Mouse (Mus musculus) frontal cortex, adult (tissue): ENCODE data around the gene Lyrm1.
A peak's percentile ranks its signal among the peaks of the same experiment; 100 is the strongest.

ENCODE experiments used
- ATAC-seq: cut with Nextera tagmentation; 2 replicates; pipeline ENCODE4 v1.9.2; 2017; ENCODE audit warnings: mild to moderate bottlenecking, moderate library complexity, mixed read lengths; ENCODE audit not compliant: low TSS enrichment

The Lyrm1 gene

DNA sequence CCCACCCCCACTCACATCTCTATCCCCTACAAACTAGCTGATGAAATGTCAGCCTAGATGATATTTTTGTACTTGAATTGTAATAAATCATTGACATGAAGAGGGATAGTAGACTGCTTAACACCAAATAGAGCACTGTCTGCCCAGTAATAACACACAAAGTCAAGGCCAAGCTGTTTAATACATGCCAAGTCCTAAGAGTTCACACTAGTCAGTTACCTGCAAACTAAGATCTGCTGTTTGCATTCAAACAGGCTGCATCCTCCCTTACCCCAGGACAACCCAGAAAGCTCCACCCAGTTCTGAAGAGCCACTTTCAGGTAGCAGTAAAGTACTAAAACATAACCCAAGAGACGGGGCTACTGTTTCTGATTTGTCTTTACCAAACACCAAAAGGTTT, 3.5 kb upstream of the Lyrm1 start:
- no peak for ATAC-seq

DNA sequence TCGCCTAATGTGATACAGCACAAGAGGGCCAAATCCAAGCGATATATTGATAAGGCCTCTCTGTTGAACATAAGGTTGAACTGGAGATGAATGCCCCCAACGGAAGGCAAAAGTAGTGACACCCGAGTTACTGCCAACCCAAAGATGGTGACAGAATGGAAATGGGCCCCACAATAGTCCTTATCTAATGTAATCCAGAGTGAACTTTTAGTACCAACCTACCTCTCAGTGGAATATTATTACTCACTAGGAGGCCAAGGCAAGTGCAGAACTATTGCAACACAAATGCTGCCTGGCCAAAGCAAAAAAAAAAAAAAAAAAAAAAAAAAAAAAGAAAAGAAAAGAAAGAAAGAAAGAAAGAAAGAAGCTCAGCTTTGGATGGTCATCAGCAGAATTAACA, 2.9 kb upstream of the Lyrm1 start:
- no peak for ATAC-seq

DNA sequence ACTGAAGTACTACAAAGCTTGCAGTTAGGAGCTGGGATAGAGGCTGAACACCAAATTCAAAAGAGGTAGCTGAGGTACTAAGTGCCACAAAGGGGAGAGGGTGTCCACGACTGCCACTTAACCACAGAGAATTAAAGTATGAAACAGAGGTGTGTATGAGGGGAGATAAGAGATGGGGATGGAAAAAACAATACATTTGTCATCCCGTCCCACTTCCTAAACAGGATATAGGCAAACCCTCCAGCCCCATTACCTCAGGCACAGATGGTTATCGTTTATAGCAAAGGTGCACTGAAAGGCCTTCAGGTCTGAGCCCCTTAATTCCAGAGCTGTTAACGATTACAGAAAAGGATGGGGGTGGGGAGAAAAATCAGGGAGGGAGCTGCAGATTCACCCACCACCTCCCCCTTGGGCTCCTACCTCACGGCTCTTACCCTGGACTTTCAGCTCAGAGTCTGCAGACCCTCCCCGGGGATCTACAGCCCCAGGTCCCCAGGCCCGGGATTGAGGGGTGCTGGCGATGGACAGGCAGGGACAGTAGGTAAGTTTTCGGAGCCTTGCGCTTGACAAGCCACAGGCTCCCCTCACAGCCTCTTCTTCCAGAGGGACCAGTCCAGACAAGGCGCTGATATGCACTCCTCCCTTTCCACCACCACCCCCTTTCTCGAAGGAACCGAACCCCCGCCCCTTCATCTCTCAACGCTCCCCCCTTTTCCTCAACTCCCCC, 680 bp upstream of the Lyrm1 start:
- peak; percentile 17; the same call in 1 of the 2 replicates for ATAC-seq

DNA sequence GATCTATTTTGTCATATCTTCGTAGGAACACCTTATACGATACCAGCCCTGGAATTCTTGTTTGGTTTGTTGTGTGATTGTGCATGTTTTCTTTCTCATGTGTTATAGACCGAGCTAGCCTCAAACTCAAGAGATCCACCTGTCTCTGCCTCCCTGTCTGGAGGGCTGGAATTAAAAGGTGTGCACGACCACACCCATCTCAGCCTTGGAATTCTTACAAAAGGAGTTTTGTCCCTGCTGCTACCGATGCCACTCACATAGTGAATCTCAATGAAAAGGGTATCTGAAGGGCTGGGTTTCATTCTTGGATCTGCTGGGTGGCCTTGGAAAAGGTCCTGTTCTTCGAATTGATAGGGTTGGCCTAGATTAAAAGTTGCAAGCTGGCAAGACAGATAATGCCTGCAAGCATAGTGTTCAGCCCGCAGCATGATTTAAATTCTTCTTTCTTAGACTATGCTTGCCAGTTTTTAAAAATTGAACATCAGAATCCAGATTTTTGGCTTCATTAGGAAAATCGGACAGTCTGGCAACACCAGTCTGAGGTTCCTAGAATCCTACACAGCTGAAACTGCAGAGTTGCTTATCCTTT, 2.0 kb downstream of the Lyrm1 start:
- no peak for ATAC-seq

DNA sequence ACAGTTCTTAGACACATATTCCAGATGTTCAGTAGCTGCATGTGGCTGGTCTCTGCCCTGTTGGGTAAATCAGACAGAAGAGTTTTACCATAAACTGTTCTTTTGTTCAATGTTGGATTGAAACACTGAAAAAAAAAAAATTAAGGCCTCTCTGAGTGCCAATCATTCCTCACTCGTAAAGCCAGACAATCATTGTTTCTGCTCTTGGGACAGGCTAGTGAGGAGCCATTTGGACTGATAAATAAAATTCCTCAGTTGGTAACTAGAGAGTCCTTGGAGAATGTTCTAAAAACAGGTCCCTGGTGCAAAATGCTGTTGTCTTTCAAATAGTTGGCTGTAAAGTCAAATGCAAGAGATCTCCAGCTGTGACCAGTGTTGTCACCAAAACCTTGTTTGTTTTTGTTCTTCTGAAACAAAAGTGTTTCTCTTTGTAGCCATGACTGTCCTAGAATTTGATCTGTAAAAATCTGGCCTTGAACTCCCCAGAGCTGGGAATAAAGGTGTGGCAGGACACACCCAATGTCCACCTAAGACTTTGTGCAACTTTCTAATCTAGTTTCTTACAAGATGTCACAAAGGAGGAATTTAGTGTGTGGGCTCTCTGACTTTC, 2.7 kb downstream of the Lyrm1 start:
- ATAC-seq = no peak

DNA sequence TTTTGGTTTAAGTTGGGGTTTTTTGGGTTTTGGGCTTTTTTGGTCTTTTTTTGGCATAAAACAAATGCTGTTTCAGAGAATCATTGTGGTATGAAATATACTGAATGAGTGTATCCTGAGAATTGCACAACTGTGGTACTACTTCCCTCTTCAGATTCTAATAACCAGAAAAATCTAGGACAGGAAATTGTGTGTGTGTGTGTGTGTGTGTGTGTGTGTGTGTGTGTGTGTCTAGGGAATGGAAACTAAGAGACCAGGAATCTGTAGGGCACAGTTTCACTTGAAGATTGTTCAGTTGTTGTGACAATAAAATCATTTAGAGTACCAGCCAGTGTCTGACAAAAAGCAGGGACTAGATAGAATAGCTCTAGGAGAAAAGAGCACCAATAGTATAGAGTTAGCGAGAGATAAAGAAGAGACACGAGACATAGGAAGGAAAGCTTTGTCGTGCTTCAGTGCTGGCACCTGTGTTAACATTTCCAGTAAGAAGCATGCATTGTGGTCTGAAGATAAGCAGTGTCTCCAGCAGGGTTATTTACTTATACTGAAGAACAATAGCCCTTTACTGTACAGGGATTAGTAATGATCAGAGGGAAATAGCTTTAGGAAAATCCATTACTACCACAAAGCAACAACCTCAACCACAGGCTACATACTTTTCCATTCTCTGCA, 3.9 kb downstream of the Lyrm1 start:
- ATAC-seq = no peak

DNA sequence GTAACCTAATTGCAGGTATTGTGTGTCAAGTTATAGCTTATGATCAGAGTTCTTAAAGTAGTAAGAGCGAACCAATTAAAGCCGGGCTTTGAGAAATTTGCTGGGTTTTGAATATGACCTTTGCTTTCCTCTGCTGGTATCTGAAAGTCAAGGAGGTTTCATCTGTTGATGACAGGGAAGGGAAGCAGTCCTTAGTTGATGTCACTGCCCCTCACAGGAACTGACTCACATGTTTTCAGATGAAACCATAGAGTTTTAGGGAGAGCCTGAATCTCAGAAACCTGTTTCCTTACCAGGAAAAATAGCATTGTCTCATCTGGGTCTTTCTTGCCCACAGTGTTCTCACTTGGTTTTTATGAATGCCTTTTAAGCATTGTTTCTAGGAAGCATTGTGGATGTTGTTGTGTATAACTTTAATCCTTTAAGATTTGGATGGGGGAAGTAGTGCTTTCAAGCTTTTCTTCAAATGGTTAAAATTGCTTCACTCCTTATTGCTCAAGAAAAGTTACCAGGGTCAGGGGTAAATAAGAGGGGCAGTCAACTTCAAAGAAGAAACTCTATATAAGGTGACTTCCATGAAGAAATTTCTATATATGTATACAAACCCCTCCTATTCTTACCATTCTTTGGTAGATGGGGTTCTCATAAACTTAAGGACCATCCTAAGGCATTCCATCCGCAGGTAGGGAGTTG, 11.0 kb downstream of the Lyrm1 start:
- no peak for ATAC-seq

DNA sequence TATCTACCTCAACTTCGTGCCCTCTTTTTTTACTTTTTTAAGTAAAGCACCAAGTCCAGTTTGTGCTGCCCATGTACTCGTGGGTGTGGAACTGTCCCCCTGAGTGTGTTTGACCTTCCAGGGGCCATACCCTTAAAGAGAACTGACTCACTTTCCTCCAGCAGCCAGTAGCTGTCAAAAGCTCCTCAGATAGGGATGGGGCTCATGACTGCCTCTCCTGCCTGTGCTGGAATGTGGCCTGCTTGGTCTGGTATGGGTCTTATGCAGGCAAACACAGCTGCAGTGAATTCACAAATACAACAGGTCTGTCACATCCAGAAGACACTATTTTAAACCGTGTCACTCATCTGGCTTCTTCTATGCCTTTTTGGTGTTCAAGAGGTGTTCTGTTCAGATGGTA, 16.1 kb downstream of the Lyrm1 start:
- no peak for ATAC-seq

DNA sequence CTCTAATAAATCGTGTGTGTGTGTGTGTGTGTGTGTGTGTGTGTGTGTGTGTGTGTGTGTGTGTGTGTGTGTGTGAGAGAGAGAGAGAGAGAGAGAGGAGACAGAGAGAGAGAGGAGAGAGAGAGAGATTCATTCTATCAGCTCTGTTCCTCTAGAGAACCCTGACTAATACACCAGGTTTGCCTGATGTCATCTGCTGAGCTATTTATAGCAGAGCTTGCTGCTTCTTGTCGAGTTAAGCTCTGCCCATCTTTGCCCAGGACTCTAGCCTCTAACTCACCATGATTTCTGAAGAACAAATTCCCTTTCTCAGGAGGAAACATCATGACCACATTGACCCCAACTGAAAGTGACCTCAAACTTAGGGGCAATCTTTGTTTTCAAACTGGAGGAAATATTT, 24.8 kb downstream of the Lyrm1 start:
- peak; percentile 44; the same call in 1 of the 2 replicates for ATAC-seq

DNA sequence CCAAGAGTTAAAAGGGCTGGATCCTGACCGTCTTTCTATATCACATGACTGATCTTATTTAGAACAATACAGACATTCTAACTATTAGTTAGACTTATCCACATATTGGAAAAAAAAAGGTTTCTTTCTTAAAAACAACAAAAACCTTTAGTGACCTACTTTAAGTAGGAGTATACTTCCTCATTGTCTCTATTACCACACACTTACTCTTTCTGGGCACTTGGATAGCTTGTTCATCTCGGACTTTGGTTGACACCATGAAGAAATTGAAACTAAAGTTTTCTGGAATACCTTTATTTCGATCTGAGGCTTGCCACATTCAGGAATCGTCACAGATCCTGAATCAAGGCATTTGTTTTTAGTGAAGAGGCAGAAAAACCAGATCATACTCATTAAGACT, 25.4 kb downstream of the Lyrm1 start:
- ATAC-seq = no peak

DNA sequence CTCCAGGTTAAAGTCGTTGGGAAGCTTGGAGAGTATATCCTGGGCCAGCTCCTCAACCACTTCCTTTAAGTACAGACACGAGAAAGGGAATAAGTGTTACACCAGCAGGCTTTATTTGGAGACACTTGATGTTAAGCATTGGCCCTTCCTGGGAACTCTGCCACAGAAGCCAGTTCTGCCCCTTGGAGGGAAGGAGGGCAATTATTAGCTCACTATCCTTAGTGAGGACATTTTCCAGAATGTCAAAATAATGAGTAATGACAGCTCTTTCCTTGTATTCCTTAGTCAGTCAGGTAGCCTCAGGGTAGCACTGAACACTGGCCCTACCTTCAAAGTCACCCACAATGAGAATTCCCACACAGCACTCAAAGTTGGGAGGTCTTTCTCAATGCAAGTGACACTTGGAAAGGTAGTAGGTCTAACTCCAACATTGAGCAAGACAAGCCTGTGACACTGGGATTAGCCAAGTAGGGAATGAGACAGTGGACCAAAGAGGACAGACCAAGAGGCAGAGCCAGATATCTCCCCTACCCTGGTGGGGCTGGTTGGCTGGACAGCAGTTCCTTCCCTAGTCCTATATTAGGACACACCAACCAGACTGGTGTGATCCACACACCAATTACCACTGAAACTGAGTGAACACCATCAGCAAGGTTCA, 33.3 kb downstream of the Lyrm1 start:
- ATAC-seq = no peak

DNA sequence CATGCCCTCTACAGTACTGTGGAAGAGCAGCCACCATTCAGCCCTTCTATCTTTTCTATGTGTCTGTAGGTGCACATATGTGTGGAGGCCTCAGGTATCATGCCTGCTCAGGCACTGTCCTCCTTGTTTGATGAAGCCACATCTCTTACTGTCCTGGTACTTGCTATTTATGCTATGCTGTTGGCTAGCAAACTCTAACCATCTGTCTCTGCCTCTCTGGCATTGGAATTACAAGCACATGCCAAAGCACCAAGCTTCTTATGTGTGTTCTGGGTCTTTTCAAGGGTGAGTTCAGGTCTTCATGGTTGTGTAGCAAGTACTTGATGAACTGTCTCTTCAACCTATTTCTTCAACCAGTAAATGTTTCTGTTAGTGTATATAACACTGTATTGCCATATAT, 40.7 kb downstream of the Lyrm1 start:
- ATAC-seq = no peak

DNA sequence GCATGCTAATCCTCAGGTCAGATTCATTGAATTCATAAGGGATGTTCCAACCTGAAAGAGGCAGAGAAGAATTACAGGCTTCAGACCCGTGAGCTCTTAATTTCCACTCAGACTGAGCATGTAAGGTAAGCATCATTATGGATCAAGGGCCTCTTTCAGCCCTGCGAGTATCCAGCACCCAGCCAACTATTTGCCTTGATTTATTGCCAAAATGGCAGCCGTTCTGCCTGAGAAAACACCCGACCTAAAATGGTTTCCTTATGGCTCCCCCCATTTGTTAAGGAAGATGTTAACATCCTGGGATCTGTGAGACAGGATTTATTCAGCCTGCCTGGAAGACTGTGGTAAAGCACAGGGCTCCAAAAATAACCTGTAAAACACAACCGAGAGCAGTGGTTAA, 41.4 kb downstream of the Lyrm1 start:
- ATAC-seq = no peak

DNA sequence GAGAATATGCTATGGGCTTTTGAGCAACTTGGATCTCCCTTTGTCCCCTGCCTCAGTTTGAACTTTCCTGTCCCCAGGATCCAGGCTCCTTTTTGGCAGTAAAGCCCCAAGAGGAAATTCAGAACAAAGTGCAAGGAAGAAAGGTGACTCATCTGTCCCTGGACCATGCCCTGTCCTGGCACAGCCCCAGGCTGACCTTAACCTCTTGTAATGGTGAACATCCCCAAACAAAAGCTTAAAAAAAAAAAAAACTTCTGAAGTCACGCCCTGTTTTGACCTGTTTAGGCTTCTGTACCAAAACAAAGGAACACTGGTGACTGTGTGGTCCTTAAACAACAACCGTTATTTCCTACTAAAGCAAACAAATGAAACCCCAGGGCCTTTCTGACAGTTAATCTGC, 45.9 kb downstream of the Lyrm1 start:
- ATAC-seq = no peak

DNA sequence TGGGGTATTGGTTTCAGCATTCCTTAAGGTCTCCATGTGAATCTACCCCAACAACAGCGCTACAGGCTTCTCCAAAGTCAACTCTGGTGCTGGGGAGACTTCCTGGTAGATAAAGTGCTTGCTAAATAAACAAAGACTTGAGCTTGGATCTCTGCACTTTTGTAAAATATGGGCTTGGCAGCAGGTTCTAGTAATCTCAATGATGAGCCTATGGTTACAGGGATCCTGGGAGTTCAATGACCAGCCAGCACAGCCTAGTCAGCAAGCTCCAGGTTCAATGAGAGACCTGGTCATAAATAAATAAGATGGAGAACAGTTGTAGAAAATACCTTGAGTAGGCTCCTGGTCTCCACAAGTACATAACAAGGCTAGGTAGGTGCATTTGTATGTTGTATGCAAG, 58.4 kb downstream of the Lyrm1 start:
- ATAC-seq = no peak

DNA sequence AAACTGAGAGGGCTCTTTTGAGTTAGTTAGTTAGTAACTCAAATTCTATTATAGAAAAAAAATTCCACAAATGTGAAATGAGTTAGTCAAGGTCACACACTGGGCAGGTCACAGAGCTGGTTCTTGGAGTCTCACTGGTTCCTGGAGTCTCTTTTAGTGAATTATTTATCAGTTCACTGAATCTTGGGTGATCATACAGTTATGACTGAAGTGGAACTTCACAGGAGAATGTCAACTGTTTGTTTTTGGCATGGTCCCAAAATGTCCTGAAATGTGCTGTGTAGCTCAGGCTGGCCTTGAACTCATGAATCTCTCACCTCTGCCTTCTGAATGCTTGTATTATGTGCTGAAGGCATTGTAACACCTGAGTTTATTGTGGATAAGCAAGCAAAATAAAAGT, 61.8 kb downstream of the Lyrm1 start:
- ATAC-seq = no peak

DNA sequence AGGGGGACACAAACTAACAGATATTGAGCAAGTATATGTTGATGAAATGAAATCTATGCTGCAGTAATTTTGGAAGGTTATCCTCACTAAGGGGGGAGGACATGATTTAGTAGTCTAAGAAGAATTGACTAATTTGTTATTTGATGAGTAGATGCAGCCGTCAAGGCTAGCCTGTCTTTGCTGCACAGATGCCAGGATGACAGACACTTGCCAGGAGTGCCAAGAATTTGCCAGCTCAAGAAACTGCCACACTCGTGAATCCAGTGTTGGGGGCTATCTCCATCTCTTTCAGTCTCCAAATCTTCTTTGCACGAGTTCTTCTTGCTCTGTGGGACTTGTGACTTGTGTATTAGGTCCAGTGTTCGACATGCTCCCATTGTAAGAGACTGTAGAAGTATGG, 63.4 kb downstream of the Lyrm1 start:
- no peak for ATAC-seq

DNA sequence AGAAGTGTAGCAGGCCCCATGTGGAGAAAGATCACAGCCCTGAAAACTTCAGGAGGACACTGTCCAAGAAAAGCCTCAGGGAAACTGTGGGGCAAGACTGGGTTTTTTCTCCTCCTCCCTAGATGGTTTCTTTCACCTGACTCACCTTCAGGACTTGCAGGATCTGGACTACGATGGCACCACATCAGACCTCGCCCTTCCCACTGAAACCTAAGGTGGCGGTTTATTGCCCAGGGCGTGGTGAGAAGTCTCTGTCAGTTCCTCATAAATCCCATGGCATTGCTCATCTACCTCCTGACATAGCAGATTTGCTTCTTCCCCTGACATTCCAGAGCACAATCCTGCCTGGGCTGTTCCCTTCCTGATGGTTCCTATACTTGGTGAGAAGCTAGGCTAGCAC, 63.8 kb downstream of the Lyrm1 start:
- no peak for ATAC-seq

DNA sequence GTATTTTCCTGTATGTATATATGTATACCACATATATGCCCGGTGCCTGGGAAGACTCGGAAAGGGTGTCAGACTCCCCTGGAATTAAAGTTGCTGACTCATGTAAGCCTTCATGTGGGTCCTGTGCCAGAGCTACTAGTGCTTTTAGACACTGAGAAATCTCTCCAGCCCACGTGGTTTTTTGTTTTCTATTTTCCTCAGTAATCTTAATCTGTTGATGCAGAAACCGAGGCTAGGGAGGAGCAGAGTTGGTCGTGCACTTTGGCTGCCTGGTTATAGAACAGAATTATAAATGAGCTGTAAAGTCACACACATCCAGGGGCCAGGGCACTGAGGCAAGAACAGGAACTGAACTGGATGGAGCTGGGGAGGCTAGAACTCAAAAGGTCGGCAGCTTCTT, 64.3 kb downstream of the Lyrm1 start:
- ATAC-seq = no peak

DNA sequence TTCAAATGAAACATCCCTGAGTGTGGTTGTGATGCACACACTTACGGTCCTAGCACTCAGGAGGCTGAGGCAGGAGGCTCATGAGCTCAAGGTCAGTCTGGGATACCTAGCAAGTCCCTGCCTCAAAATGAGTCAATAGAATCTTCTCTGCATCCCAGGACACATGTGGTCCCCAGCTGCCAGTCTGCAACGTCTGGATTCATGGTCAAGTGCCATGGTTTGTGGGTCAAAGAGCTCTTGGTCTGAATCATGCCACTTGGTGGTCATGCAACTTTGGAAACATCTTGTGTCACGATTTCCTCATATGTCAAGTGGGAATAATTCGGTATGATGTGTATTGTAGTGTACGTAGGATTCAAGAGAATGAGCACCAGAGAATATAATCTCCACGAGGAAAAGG, 64.9 kb downstream of the Lyrm1 start:
- ATAC-seq = no peak

DNA sequence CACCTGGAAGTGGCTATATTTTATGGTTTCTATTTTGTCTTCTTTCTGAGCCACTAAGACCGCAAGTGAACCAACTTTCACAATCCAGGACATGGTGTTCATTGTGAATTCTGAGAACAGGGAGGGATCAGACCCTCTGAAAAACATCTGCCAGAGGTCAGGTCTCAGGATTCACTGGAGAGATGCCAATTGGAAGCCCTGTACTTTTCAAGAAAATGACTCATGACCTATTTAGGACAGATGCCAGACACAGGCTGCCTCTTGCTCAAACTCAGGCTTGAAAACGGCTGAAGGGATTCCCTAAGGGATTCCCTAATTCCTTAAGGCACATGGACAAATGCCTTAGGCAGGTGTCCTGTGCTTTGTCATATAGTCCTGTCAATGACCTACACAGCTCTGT, 65.4 kb downstream of the Lyrm1 start:
- no peak for ATAC-seq

DNA sequence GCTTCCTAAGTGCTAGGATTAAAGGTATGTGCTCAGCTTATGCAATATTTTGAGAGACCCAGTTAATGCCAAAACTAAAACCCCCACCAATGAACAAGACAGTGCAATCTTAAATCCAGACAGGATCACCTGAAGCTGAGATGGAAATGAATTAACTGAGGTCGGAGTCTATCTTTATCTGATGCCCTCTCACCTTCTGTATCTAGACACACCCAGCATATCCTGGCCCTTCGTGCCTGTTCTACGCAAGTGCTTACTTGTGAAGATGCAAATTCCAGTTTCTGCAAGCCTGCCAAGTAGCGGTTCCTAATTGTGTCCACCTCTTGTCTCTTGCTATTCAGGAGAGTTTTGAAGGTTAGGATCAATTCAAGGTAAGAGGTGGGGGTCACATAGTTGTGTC, 69.5 kb downstream of the Lyrm1 start:
- ATAC-seq = no peak
